Mouse (Mus musculus): ENCODE measurements around the gene Ttc27.
"Not testable (repeated sequence)": the region's sequence is repeated elsewhere in the genome, so short reads cannot be mapped to it uniquely, and the experiment has no call there.

Gene Ttc27
- long read RNA-seq, experiment 1, transcript Ttc27-201 (20 exons, 2,838 nt): major isoform, 5 of 11 reads
- long read RNA-seq, experiment 1, partial matches to known transcripts: 4 of 11 reads
- long read RNA-seq, experiment 1, other reads (novel, unspliced or antisense): 1 of 11 reads
- long read RNA-seq, experiment 2, transcript Ttc27-201 (20 exons, 2,838 nt): major isoform, 12 of 18 reads
- long read RNA-seq, experiment 2, partial matches to known transcripts: 4 of 18 reads
- long read RNA-seq, experiment 2, other reads (novel, unspliced or antisense): 2 of 18 reads

DNA sequence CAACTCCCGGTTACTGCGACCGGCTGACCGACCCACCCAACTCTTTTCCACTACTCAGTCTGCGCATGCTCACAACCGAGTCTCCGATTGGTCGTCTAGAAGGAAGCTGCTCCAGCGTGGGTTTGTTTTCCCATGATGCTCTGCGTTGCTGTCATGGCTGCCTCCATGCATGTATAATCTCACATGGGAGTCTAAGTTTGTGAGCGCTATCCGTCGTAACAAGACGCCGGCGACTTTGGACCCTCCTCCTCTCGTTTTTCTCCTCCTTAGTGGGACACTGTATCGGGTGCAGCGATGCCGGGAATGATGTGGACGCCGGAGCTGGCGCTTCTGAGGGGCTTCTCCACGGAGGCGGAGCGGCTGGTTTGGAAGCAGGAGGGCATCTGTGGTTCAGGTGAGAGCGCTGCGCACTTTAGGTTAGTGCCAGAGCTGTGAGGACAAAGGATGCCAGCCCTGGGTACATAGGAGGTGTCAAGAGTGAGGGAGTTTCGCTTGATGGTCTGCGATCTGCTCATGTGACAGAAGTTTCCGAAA is at the start of gene Ttc27:
Gene Ttc27 (plus strand): TSS at position 115 of the 534 bp plus-strand sequence.
- intact Hi-C loops (cut with DNase I): no loop called here

DNA sequence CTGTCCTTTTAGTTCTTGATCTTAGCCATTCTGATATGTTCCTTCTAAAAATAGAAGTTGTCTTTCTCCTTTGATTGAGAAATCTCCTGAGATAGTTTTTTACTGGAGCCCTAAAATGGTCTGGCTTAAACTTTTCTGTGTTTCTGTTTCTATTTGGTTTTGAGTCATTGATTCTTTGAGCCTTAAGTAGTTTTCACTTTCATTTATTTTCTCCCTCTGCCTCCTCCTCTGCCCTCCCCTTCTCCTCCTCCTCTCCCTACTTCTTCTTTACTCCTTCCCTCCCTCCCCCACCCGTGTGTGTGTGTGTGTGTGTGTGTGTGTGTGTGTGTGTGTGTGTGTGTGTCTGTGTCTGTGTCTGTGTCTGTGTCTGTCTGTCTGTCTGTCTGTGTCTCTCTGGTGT is 49.5 kb upstream of the Ttc27 start:
- intact Hi-C loops (cut with DNase I): no loop called here

DNA sequence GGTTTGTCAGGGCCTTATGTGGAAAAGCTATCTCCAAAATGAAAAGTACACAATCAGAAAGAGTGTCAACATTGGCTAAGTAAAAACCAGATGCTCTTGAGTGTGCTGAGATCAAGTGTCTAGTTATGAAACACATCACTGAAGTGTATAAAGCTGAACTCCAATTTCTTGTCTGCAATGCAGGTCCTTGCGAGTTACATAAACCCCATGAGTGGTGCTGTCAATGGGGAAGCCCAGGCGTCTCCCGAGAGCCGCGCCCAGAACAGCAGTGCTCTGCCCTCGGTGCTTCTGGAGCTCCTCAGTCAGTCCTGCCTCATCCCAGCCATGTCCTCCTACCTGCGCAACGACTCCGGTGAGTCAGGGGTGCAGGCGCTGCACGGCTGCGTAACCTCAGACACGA is 47.5 kb upstream of the Ttc27 start:
- intact Hi-C loops (cut with DNase I): no loop called here

DNA sequence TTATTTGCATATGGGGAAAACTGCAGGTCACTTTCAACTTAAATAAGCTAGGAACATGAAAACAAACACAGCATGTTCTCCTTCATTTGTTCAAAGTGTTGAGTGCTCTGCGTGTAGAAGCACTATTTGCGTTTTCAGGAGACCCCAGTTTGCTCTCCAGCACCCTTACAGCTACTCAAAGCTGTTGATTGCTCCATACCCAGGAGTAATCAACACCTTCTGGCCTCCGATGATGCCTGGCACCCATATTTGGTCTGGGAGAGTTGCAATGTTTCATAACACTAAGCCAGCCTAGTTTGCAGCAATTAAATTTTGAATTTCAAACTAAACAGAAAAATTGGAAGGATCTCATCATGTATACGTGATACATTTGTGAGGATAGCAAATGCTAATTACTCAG is 45.1 kb upstream of the Ttc27 start:
- intact Hi-C loops (cut with DNase I): no loop called here

DNA sequence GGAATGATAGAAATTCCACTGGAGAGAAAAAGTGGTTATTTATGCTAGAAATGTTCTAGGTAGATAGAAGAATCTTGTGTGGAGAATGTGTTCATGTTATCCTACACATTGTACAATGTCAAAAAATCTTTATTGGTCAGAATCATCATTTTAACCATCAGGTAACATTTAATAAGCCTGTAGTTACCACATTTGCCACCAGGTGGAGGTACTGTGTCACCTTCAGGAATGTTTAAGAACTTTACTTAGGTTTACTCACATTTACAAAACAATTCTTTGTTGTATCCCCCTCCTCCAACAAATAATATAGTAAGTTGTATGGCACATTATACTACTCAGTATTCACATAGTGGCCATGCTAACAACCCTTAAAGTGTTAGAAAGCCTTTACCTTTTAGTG is 44.3 kb upstream of the Ttc27 start:
- intact Hi-C loops (cut with DNase I): no loop called here

DNA sequence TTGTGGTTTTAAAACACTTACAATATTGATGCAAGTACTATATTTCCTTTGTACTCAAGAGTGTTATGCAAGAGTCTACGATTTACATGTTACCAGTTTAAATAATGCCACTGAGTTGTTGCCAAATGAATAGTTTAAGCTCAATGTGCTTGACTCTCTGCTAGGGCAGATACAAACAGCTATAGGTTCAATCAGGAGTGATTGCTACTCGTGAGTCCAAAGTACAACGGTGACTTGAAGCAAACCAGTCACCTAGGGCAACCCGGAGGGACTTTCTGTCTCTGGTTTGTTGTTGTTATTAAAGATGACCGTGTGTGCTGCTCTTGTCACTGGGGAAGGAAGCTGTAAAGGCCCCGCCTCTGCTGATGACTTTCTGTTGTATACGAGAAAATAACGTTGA is 39.5 kb upstream of the Ttc27 start:
- intact Hi-C loops (cut with DNase I): no loop called here

DNA sequence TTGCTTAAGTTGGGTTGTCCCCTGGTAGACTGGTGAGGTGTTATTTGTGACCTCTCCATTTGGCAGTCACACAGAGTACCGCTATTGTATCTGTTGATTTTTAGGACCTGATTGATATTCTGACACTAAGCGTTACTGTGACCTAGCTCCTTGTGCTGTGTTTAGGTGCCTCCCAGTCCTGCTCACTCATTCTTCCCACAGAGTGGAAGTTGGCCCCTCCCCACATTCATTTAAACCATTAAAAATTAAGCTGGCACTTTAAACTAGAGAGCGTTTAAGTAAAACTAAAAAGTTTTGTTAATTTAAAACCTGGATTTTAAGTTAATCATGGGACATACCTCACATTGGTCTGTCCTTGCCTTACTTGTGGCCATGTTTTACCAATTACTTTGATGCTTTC is 32.6 kb upstream of the Ttc27 start:
- intact Hi-C loops (cut with DNase I): no loop called here

DNA sequence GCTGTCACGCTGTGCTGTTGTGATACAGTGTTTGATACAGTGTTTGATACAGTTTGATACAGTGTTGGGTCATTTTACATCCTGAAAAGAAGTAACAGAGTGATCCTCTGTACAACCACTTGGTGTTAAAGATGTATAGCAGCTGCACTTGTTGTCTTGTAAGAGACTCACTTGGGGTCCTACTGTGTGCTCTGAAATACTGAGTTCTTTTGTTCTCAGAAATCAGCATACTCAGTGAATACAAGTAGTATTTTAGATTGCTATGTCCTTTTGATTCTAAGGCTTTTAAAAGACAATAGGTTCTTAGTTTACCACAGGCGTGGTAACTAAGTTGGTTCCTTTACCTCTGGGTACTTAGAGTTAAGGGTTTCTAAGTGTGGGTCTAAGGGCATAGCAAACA is 29.0 kb upstream of the Ttc27 start:
- intact Hi-C loops (cut with DNase I): no loop called here

DNA sequence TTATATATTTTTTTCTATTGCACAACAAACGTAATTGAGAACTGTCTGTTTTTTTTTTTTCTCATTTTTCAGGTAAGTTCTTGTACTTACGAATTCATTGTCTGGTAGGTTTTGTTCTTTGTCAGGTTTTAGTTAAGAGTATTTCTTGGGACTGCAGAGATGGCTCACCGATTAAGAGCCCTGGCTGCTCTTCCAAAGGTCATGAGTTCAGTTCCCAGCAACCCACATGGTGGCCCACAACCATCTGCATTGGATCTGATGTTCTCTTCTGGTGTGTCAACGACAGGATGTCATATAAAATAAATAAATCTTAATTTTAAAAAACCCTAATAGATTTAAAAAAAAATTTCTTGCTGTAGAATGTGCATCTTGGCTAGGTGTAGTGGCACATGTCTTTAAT is 28.1 kb upstream of the Ttc27 start:
- intact Hi-C loops (cut with DNase I): no loop called here

DNA sequence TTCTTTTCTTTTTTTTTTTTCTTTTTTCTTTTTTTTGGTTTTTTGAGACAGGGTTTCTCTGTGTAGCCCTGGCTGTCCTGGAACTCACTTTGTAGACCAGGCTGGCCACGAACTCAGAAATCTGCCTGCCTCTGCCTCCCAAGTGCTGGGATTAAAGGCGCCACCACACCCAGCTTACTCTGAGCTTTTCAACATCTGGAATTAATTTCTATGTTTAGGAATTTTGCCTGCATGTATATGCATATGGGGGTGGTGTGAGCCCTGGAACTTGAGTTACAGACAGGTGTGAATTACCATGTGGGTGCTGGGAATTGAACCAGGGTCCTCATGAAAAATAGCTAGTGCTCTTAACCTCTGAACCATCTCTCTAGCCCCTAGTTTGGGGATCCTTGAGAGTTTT is 15.9 kb upstream of the Ttc27 start:
- intact Hi-C loops (cut with DNase I): not testable (repeated sequence)

DNA sequence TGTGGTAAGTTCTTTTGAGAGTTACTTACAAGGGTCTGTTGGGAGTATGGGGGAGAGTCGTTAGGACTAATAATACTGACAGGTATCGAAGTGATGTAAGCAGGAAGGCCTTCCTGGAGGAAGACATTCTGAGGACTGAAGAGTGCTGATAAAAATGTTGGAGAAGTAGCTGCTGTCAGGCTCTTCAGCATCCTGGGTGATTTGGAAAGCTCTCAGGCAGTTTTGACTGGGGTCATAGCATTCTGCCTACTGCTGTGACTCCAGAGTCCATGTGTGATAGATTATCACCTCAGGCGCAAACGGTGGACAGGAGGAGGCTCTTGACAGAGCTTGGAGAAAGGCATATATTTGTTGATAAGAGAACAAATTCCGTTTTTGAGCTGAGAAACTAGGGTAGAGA is 12.1 kb upstream of the Ttc27 start:
- intact Hi-C loops (cut with DNase I): no loop called here

DNA sequence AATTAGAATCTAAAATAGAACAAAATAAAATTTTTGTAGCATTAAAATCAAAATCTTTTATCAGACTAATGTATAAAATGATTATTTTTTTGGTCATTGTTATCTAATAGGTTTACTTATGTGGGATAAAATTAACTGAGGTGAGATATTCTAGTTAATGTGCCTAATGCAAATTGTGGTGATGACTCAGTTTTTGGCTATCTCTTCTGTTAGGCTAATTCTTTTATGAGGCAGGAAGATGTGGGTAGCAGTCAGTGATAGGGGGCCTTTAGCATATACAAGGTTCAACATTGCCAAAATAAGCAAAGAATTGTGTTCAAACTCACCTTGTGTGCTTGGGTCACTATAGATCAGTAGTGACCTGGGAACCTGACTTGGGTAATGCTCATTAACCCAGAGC is 10.9 kb upstream of the Ttc27 start:
- intact Hi-C loops (cut with DNase I): no loop called here

DNA sequence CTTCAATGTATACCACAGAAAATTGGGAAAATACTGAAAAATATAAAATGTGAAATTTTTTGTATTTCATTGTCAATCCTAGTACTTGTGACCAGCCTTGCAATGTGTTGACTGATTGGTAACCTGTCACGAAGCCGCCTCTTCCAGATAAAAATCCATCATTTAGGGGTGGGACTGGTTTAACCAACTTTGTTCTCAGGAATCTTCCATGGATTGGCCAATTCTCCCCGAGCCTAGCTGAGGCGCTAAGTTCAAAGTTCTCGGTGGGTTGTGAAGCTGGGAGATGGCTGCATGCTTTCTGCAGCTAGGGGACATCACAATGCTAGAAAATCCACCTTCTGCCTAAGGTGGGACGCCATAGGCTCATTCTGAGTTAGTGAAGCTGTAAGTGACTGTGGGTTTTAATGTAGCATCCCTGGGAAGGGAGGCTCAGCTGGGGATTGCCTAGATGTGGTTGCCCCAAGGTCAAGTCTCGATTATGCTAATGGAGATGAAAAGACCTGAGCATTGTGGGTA is 9.8 kb upstream of the Ttc27 start:
- intact Hi-C loops (cut with DNase I): no loop called here

DNA sequence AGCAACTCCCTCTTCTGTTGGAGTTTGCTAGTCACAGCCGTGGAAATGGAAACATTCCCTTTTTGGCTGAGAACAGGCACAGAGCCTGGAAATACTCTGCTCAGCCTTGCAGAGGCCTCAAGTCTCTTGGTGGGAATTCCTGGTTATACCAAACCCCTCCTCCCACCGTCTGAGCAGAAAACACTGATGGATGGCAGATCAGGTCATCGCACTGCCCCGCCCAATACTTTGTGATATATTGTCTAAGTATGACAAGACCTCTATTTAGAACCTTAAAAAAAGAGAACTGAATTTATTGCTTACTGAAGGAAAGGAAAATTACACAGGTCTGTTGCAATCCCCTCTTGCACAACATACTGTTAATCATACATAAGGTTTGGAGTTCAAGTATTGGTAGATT is 6.8 kb upstream of the Ttc27 start:
- intact Hi-C loops (cut with DNase I): no loop called here

DNA sequence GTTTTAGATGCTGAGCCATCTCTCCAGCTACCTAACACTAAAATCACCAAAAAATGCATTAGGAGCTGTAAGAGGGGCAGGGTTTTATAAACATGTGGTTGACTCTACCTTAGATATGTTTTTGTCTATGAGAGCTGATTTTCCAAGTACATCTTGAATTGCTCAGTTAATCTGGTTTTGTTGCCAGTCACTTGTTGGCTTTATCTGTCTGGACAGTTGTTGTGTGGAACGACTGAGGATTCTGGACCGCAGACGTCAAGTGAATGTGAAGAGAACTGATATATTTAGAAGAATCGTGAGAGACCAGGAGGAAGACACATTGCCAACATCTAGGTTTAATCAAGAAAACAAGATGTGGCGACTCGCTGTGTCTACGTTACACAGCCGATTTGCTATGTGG is 5.9 kb upstream of the Ttc27 start:
- intact Hi-C loops (cut with DNase I): no loop called here

DNA sequence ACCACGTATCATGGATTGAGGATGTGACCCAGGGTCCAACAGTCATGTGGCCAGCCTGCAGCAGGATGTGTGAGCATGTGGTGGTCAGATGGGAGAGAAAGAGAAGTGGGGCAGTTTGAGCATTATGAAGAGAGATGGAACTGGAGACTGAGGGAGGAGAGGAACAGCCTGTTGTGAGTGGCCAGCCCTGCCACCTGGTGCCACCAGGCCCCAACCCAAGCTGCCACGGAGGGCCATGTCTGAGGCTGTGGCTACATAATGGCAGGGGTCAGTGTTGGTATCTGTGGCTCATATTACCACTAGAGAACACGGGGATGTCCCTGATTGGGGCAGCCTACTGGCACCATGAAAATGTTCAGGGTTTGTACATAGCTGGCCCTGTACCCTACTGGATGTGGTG is 2.4 kb upstream of the Ttc27 start:
- intact Hi-C loops (cut with DNase I): no loop called here

DNA sequence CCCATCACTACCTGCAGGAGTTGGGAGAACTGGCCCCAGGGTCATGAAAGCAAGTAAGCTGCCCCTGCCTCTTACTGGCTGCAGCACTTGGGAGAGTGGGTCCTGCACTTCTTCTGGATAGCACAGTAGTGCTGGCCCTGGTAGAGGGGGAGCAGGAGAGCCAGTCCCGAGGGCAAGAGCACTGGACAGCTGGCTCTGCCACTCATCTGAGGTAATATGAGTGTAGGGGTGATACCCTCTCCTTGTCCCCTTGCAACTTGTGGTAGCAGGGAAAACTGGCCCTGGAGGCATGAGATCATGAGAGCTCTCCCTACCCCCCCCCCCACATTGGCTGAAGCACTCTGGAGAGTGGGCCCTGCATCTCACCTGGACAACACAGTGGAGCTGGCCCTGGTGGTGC is 1.8 kb upstream of the Ttc27 start:
- intact Hi-C loops (cut with DNase I): no loop called here

DNA sequence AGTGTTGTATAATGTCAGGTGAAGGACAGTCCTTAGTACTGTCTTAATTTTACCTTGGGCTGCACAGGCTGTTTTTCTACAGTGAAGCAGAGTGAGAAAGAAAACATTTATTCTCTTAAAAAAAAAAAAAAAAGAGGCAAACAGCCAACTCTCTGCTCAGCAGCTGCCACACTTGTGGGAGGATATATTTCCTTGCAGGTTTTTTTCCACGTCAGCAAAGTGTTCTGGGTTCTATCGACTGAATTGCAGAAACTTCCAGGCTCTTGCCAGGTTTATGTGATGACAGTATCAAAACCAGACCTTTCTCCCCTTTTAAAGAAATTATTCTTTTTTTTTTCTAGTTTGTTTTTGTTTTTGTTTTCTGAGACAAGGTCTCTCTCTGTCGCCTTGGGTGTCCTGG is 889 bp upstream of the Ttc27 start:
- intact Hi-C loops (cut with DNase I): no loop called here

DNA sequence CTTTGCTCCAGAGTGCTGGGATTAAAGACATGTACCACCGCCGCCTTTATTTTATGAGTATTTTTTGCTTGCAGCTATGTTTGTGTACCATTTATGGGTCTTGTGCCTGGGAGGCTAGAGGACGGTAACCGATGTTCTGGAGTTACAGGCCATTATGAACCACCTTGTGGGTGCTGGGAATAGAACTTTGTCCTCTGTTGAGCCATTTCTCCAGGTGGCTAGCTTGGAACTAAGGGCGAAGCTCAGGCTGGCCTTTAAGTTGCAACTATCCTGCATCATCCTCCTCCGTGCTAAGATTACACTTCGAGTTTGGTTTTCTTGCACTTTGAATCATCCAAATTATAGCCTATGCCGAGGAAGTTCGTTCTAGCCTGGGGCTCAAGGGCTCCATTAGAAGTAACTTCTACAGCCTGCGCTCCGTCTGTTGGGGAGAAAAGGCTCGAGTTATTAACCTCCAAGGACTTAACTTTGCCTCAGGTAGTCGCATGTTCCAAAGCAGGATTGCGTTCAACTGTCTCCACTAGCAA is 378 bp upstream of the Ttc27 start:
- intact Hi-C loops (cut with DNase I): no loop called here

DNA sequence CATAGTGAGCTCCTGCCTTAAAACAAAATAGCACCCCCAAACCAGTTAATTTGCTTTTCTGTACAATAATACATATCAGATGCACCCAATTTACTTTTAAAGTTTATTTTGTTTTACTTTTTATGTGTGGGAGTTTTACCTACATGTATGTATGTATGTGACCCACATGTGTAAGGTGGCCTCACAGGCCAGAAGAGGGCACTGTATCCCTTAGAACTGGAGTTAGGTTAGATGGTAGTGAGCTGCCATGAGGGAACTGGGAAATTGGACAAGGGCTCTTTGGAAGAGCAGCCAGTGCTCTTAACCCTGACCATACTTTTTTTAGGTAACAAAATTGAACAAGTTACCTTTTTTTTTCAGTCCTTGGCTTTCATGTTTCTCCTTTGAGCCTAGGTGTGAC is 15.3 kb downstream of the Ttc27 start:
- intact Hi-C loops (cut with DNase I): loop anchor here (10.0 kb wide), 2 partner anchors 272 to 352 kb away; partner anchors contain the start of gene Ltbp1

DNA sequence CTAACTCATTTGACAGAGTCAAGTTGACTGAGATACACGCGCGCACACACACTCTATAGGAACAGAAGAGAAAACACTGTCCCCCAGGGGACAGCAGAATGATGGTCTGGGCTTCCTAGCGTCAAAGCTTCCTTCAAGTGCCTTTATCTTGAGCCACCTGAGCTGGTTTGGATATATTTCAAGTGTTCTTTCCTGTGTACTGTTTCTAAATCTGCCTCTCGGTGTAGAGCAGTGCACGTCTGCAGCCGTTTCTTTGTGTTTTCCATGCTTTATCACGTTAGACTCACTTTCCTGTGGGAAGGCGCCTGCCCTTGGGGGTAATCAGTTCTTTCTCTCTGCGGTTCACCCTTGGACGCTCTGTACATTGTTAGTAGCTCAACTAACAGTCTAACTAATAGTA is 17.9 kb downstream of the Ttc27 start:
- intact Hi-C loops (cut with DNase I): loop anchor here (10.0 kb wide), 2 partner anchors 269 to 349 kb away; partner anchors contain the start of gene Ltbp1

DNA sequence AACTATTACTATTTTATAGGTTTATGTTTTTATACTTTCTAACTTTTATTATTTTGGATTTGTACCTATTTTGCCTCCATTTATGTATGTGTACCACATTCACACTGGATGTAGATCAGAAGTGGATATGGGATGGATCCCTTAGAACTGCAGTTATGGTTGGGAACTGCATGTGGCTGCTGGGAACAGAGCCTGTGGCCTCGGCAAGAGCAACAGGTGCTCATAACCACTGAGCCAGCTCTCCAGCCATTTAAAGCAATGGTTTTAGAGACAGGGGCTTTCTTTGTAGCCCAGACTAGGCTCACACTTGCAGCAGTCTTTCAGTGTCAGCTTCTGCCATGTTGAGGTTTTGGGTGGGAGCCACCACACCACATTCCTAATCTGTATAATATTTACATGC is 32.1 kb downstream of the Ttc27 start:
- intact Hi-C loops (cut with DNase I): no loop called here

DNA sequence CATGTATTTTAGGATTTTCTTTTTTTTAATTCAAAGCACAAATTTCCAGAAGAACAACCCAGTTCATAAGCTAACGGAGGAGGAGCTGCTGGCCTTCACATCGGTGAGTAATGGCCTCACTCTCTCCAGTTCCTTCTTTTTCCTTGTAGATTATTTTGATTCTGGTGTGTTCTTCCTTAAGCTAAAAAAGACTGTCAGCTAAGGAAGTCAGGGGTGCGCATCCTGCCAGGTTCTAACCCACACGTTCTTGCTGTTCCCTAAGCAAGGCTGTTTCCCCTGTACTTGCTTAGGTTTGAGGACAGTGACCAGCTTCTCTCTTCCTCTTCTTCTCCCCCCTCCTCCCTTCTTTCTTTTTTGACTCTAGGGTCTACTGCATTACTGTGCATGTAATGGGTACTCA is 33.5 kb downstream of the Ttc27 start:
- intact Hi-C loops (cut with DNase I): no loop called here
